Comparison of ENCODE assay signal across 10 mouse cellular contexts in the genomic region with DNA sequence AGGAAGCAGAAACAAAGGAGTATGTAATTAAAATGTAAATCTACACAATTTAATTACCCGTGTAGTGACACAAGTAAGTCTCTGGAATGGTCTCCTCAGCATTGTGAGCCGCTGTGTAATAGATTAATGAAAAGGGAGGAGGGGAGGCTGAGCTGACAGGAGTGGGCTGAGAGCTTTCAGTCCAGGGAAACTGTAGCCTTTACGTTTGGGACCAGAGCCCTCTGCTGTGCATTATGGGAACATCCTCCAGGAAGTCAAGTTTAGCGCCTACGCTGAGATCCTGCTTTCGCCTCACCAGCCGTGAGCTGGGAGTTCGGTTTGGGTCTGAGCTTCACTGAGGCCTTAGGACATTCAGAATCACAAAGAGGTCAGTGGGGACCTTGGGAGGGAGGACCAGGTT. TPM values are rescaled to one million over a fixed set of nuclear protein-coding genes. Genes with fewer than 3 reads are reported as not detected.
DNase-seq lines count a peak whose midpoint lies in the region; ATAC-seq and TF ChIP-seq lines count a peak whose summit lies in the region.
"Had no signal": no experiment of that assay in that cellular context is flagged by ENCODE, and none has a peak within 500 bp of the region (broad histone marks: within the 10 kb centered on the region; RNA-seq: fewer than 3 reads in every experiment).

No protein-coding gene starts in this region.

- no peak overlapping the region for H3K27ac ChIP-seq in heart, postnatal 0 days (ENCODE audit: low read depth)
- H3K27ac ChIP-seq in heart, embryonic 12.5 days (ENCODE audit: poor library complexity, severe bottlenecking): no peak overlapping the region
- no peak overlapping the region for H3K27ac ChIP-seq in hindbrain, postnatal 0 days
- no peak overlapping the region for H3K27ac ChIP-seq in small intestine, adult 2 months (ENCODE audit: insufficient read depth, low read depth, low read length)
- H3K27ac ChIP-seq: heart, embryonic 15.5 days had no signal

- no peak overlapping the region for H3K4me3 ChIP-seq in heart, postnatal 0 days (ENCODE audit: low read depth, low read length)
- H3K4me3 ChIP-seq in heart, embryonic 12.5 days: no peak overlapping the region
- H3K4me3 ChIP-seq in hindbrain, postnatal 0 days (ENCODE audit: low read length): no peak overlapping the region
- H3K4me3 ChIP-seq in small intestine, adult 2 months (ENCODE audit: low read depth, low read length): no peak overlapping the region
- H3K4me3 ChIP-seq: heart, embryonic 15.5 days had no signal

- DNase-seq in heart, postnatal 0 days (ENCODE audit: low spot score): no peak
- DNase-seq in right cerebral cortex, adult 2 months (ENCODE audit: low spot score in 2 of 2): peak; percentile 58
- no peak for DNase-seq in right cerebral cortex, postnatal 14 days
- peak; percentile 86 for DNase-seq in hindbrain, postnatal 0 days (ENCODE audit: low spot score)
- no peak for DNase-seq in ovary, postnatal 36 days (ENCODE audit: low spot score)
- DNase-seq in thymus, postnatal 36 days: no peak

- peak; percentile 30; the same call in 1 of the 2 replicates for TF ChIP-seq CTCF in heart, postnatal 0 days (IDR thresholded peaks at IDR 0.05; ENCODE audit: low read depth)
- peak; percentile 83 for TF ChIP-seq CTCF in hindbrain, postnatal 0 days (IDR thresholded peaks at IDR 0.05; ENCODE audit: low read depth)
- peak; percentile 23; the same call in 1 of the 2 replicates for TF ChIP-seq CTCF in small intestine, adult 2 months (IDR thresholded peaks at IDR 0.05; ENCODE audit: extremely low read depth, insufficient read length, insufficient replicate concordance, low read depth, low read length)

- H3K27me3 ChIP-seq in heart, postnatal 0 days (ENCODE audit: control insufficient read depth, insufficient read depth, low read length): no peaks in the 10 kb centered on the region
- peaks cover 3% of the 10 kb centered on the region; the same call in 1 of the 2 replicates for H3K27me3 ChIP-seq in heart, embryonic 12.5 days (replicated peaks)
- no peaks in the 10 kb centered on the region for H3K27me3 ChIP-seq in hindbrain, postnatal 0 days (ENCODE audit: insufficient read depth, low read length)
- 0 out of 2 replicates have a peak, but pooled peaks cover 7% of the 10 kb centered on the region for H3K27me3 ChIP-seq in small intestine, adult 2 months (ENCODE audit: control insufficient read depth, insufficient read depth, low read length)
- H3K27me3 ChIP-seq: heart, embryonic 15.5 days had no signal

- no peak for ATAC-seq in heart, postnatal 0 days (ENCODE audit: insufficient read depth, low read depth)
- ATAC-seq in heart, embryonic 12.5 days (ENCODE audit: insufficient number of reproducible peaks, low FRiP score): no peak
- ATAC-seq in hindbrain, postnatal 0 days: peak; percentile 87

- peaks cover 22% of the 10 kb centered on the region for H3K9me3 ChIP-seq in heart, postnatal 0 days (replicated peaks; ENCODE audit: control insufficient read depth, low read length)
- peaks cover 38% of the 10 kb centered on the region for H3K9me3 ChIP-seq in heart, embryonic 12.5 days (replicated peaks)
- H3K9me3 ChIP-seq in hindbrain, postnatal 0 days (ENCODE audit: low read length): peaks cover 9% of the 10 kb centered on the region; the same call in 1 of the 2 replicates

- H3K4me2 ChIP-seq in heart, postnatal 0 days (ENCODE audit: low read depth, low read length): no peak overlapping the region
- no peak overlapping the region for H3K4me2 ChIP-seq in heart, embryonic 12.5 days
- H3K4me2 ChIP-seq in hindbrain, postnatal 0 days (ENCODE audit: low read depth, low read length): no peak overlapping the region
- H3K4me2 ChIP-seq: heart, embryonic 15.5 days had no signal

- WGBS in heart, postnatal 0 days: 28% methylated on average over 8 of the region's 8 CpGs
- WGBS in heart, embryonic 12.5 days: 21% methylated on average over 8 of the region's 8 CpGs
- 15% methylated on average over 8 of the region's 8 CpGs for WGBS in hindbrain, postnatal 0 days
- WGBS in small intestine, adult 2 months: 25% methylated on average over 8 of the region's 8 CpGs

- no peaks in the 10 kb centered on the region for H3K36me3 ChIP-seq in heart, postnatal 0 days (replicated peaks; ENCODE audit: control insufficient read depth, insufficient read depth, low read length)
- no peaks in the 10 kb centered on the region for H3K36me3 ChIP-seq in heart, embryonic 12.5 days
- H3K36me3 ChIP-seq in hindbrain, postnatal 0 days (ENCODE audit: insufficient read depth, low read length): no peaks in the 10 kb centered on the region
- no peaks in the 10 kb centered on the region for H3K36me3 ChIP-seq in small intestine, adult 2 months (ENCODE audit: control insufficient read depth, insufficient read depth, low read length)

- no peak for TF ChIP-seq EP300 in heart, postnatal 0 days (IDR thresholded peaks at IDR 0.05; ENCODE audit: low read depth)

- TF ChIP-seq POLR2A in small intestine, adult 2 months (IDR thresholded peaks at IDR 0.05; ENCODE audit: low read depth, low read length): no peak

- H3K4me1 ChIP-seq in heart, postnatal 0 days (ENCODE audit: control insufficient read depth, insufficient read depth): no peaks in the 10 kb centered on the region
- H3K4me1 ChIP-seq in heart, embryonic 12.5 days (replicated peaks): no peaks in the 10 kb centered on the region
- H3K4me1 ChIP-seq in hindbrain, postnatal 0 days (ENCODE audit: insufficient read depth, low read length): no peaks in the 10 kb centered on the region
- no peaks in the 10 kb centered on the region for H3K4me1 ChIP-seq in small intestine, adult 2 months (ENCODE audit: control insufficient read depth, insufficient read depth, insufficient read length, low read length)
- H3K4me1 ChIP-seq: heart, embryonic 15.5 days had no signal

- H3K9ac ChIP-seq in heart, postnatal 0 days (replicated peaks; ENCODE audit: low read depth, low read length): no peak overlapping the region
- H3K9ac ChIP-seq in heart, embryonic 12.5 days: no peak overlapping the region
- H3K9ac ChIP-seq in hindbrain, postnatal 0 days (replicated peaks; ENCODE audit: low read length): no peak overlapping the region
- H3K9ac ChIP-seq: heart, embryonic 15.5 days had no signal

RNA-seq across cellular contexts. Expression of a gene that starts 19.1 kb away (rescaled TPM):
- not detected in 2 replicates for total RNA-seq in heart, postnatal 0 days (2014; rRNA removed; ENCODE audit: low replicate concordance)
- 0.07 TPM in 1 of 2 replicates, not detected in the other for polyA plus RNA-seq in heart, postnatal 0 days (2015; fragmentation: Nextera tagmentation; extraction: Ambion mirVana)
- polyA plus RNA-seq in heart, embryonic 12.5 days (2016; fragmentation: Nextera tagmentation; extraction: Ambion mirVana): 0.08 TPM in 1 of 2 replicates, not detected in the other
- 0.47 and 3.8 TPM in 2 replicates for total RNA-seq in hindbrain, postnatal 0 days (2014; rRNA removed)
- 2.2 and 2.3 TPM in 2 replicates for polyA plus RNA-seq in hindbrain, postnatal 0 days (2015; fragmentation: Nextera tagmentation; extraction: Ambion mirVana)
- not detected in 2 replicates for polyA plus RNA-seq in small intestine, adult 2 months (2012; rRNA removed)
- polyA plus RNA-seq: testis, adult 2 months had no signal

RNA-seq across cellular contexts. Expression of a gene that starts 23.2 kb away (rescaled TPM):
- 69.6 and 70.6 TPM in 2 replicates for total RNA-seq in heart, postnatal 0 days (2014; rRNA removed; ENCODE audit: low replicate concordance)
- polyA plus RNA-seq in heart, postnatal 0 days (2015; fragmentation: Nextera tagmentation; extraction: Ambion mirVana): 24.1 and 24.6 TPM in 2 replicates
- polyA plus RNA-seq in heart, embryonic 12.5 days (2016; fragmentation: Nextera tagmentation; extraction: Ambion mirVana): 47.1 TPM in 2 replicates
- 99.4 and 105 TPM in 2 replicates for total RNA-seq in hindbrain, postnatal 0 days (2014; rRNA removed)
- 68.9 and 71.8 TPM in 2 replicates for polyA plus RNA-seq in hindbrain, postnatal 0 days (2015; fragmentation: Nextera tagmentation; extraction: Ambion mirVana)
- 34.3 and 66.1 TPM in 2 replicates for polyA plus RNA-seq in small intestine, adult 2 months (2012; rRNA removed)

RNA-seq across cellular contexts. Expression of a gene that starts 38.6 kb away (rescaled TPM):
- 2.7 and 3.3 TPM in 2 replicates for total RNA-seq in heart, postnatal 0 days (2014; rRNA removed; ENCODE audit: low replicate concordance)
- 1.4 and 1.6 TPM in 2 replicates for polyA plus RNA-seq in heart, postnatal 0 days (2015; fragmentation: Nextera tagmentation; extraction: Ambion mirVana)
- polyA plus RNA-seq in heart, embryonic 12.5 days (2016; fragmentation: Nextera tagmentation; extraction: Ambion mirVana): 9.7 and 10.1 TPM in 2 replicates
- total RNA-seq in hindbrain, postnatal 0 days (2014; rRNA removed): 14.8 and 16.4 TPM in 2 replicates
- 3.7 and 3.9 TPM in 2 replicates for polyA plus RNA-seq in hindbrain, postnatal 0 days (2015; fragmentation: Nextera tagmentation; extraction: Ambion mirVana)
- polyA plus RNA-seq in small intestine, adult 2 months (2012; rRNA removed): 0.34 and 0.35 TPM in 2 replicates

RNA-seq across cellular contexts. Expression of a gene that starts 50.7 kb away (rescaled TPM):
- not detected in 2 replicates for total RNA-seq in heart, postnatal 0 days (2014; rRNA removed; ENCODE audit: low replicate concordance)
- polyA plus RNA-seq in heart, postnatal 0 days (2015; fragmentation: Nextera tagmentation; extraction: Ambion mirVana): 0.07 TPM in 1 of 2 replicates, not detected in the other
- polyA plus RNA-seq in heart, embryonic 12.5 days (2016; fragmentation: Nextera tagmentation; extraction: Ambion mirVana): 0.11 TPM in 1 of 2 replicates, not detected in the other
- total RNA-seq in hindbrain, postnatal 0 days (2014; rRNA removed): 0.05 TPM in 1 of 2 replicates, not detected in the other
- 0.05 TPM in 1 of 2 replicates, not detected in the other for polyA plus RNA-seq in hindbrain, postnatal 0 days (2015; fragmentation: Nextera tagmentation; extraction: Ambion mirVana)
- polyA plus RNA-seq in small intestine, adult 2 months (2012; rRNA removed): 1.6 and 2.2 TPM in 2 replicates

Comparison
In these comparisons a context has a peak if more than half of its experiments do, and no peak if none do; other contexts are left out.
1. DNase-seq: peak in right cerebral cortex, adult 2 months (2 of 2) and hindbrain, postnatal 0 days (single experiment); none in heart, postnatal 0 days (single experiment), right cerebral cortex, postnatal 14 days (single experiment), ovary, postnatal 36 days (single experiment) and thymus, postnatal 36 days (0 of 2).
2. CTCF ChIP-seq: peak in every context shown above with its lines; median percentile 83 in hindbrain, postnatal 0 days; 30 in heart, postnatal 0 days; 23 in small intestine, adult 2 months.